Mouse (Mus musculus) heart, adult 2 months (tissue): ENCODE data around the gene Ccdc162.

Experiments
- CTCF ChIP-seq: fragments of 200-600 bp; IDR thresholded peaks from 2 replicates; pipeline ENCODE4 v1.8.1; 2022; ENCODE audit warnings: antibody characterized with exemption, mild to moderate bottlenecking, moderate library complexity
- EP300 ChIP-seq: fragments of 200-500 bp; IDR thresholded peaks from 2 replicates; pipeline ENCODE4 v1.6.1; 2011; ENCODE audit warnings: low read depth, low read length, control low read depth; ENCODE audit not compliant: insufficient read depth

- TF ChIP-seq CTCF (no peak), EP300 (no peak)
Observed at GRCm38 (mm10) chr10:41491111-41491510, 225.3 kb downstream of the Ccdc162 start.
